Mouse (Mus musculus) ES-Bruce4 (cell line): ENCODE data around the gene Aplp2.
"Not testable (repeated sequence)": the region's sequence is repeated elsewhere in the genome, so short reads cannot be mapped to it uniquely, and the experiment has no call there.

ENCODE experiments used
- CTCF ChIP-seq: IDR thresholded peaks from one replicate; pipeline ENCODE4 v1.8.1; 2011; ENCODE audit warnings: low read depth, low read length
- EP300 ChIP-seq: IDR thresholded peaks from 2 replicates; pipeline ENCODE4 v1.6.1; 2011; ENCODE audit warnings: low read depth, low read length; ENCODE audit not compliant: insufficient read depth
- POLR2A ChIP-seq: IDR thresholded peaks from one replicate; pipeline ENCODE4 v1.8.1; 2011; ENCODE audit warnings: low read length; ENCODE audit not compliant: insufficient read depth

DNA sequence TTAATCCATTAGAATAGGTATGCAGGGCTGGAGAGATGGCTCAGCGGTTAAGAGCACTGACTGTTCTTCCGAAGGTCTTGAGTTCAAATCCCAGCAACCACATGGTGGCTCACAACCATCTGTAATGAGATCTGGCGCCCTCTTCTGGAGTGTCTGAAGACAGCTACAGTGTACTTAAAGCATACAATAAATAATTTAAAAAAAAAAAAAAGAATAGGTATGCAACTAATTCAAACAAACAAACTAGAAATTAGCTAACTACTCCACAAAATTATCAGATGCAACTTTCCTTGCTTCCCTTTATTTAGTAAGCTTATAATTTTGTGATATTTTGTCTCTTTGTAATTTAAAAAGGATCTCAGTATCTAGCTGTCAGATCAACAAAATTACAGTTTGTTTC lies 46.1 kb downstream of the Aplp2 start:
- not testable (repeated sequence) for TF ChIP-seq CTCF, EP300, POLR2A
